Mouse (Mus musculus) regulatory T cell (primary cell): ENCODE results near the gene Oxt.

ENCODE experiments used
- in situ Hi-C: fragments of 300-600 bp; cut with MboI, MseI; formaldehyde crosslinking; loops from one replicate; pipeline ENCODE4 v1.15.1; 2025; ENCODE audit warnings: high pct_unique_total_duplicates

Oxt gene

GRCm38 (mm10) chr2:130575873-130576272, at the start of gene Oxt:
Oxt (plus strand) TSS chr2:130576173.
- in situ Hi-C loops, result loop anchor here (10.0 kb wide), 1 partner anchor 291 kb away; the partner anchor contains the start of gene Idh3b

GRCm38 (mm10) chr2:130528457-130528856, 47.5 kb upstream of the Oxt start:
- in situ Hi-C loops, result no loop called here

GRCm38 (mm10) chr2:130529290-130529689, 46.7 kb upstream of the Oxt start:
- in situ Hi-C loops, result no loop called here

GRCm38 (mm10) chr2:130529925-130530324, 46.0 kb upstream of the Oxt start:
- in situ Hi-C loops, result no loop called here

- in situ Hi-C loops, result no loop called here
Measured at GRCm38 (mm10) chr2:130532201-130532600, 43.8 kb upstream of the Oxt start.

GRCm38 (mm10) chr2:130535017-130535416, 41.0 kb upstream of the Oxt start:
- in situ Hi-C loops, result no loop called here

GRCm38 (mm10) chr2:130536890-130537289, 39.1 kb upstream of the Oxt start:
- in situ Hi-C loops, result no loop called here

GRCm38 (mm10) chr2:130538876-130539546, 37.0 kb upstream of the Oxt start:
- in situ Hi-C loops, result no loop called here

GRCm38 (mm10) chr2:130540266-130540665, 35.7 kb upstream of the Oxt start:
- in situ Hi-C loops, result no loop called here

- in situ Hi-C loops, result no loop called here
Measured at GRCm38 (mm10) chr2:130546957-130547356, 29.0 kb upstream of the Oxt start.

GRCm38 (mm10) chr2:130554841-130555240, 21.1 kb upstream of the Oxt start:
- in situ Hi-C loops, result no loop called here

GRCm38 (mm10) chr2:130556292-130556691, 19.7 kb upstream of the Oxt start:
- in situ Hi-C loops, result no loop called here

- in situ Hi-C loops, result no loop called here
Measured at GRCm38 (mm10) chr2:130557462-130557861, 18.5 kb upstream of the Oxt start.

- in situ Hi-C loops, result no loop called here
Measured at GRCm38 (mm10) chr2:130558015-130558414, 18.0 kb upstream of the Oxt start.

GRCm38 (mm10) chr2:130563212-130564055, 12.5 kb upstream of the Oxt start, which contains the start of gene Mrps26:
Mrps26 (plus strand) TSS chr2:130563742.
- in situ Hi-C loops, result loop anchor here (5.0 kb wide), 1 partner anchor 116 kb away; no protein-coding TSS in a partner anchor

GRCm38 (mm10) chr2:130564063-130564462, 11.9 kb upstream of the Oxt start:
- in situ Hi-C loops, result loop anchor here (5.0 kb wide), 1 partner anchor 117 kb away; no protein-coding TSS in a partner anchor

- in situ Hi-C loops, result loop anchor here (5.0 kb wide), 2 partner anchors 118 to 263 kb away; no protein-coding TSS in a partner anchor
Measured at GRCm38 (mm10) chr2:130564983-130565382, 11.0 kb upstream of the Oxt start.

GRCm38 (mm10) chr2:130568921-130569320, 7.1 kb upstream of the Oxt start:
- in situ Hi-C loops, result loop anchor here (5.0 kb wide), 1 partner anchor 267 kb away; no protein-coding TSS in a partner anchor

- in situ Hi-C loops, result loop anchor here (5.0 to 10.0 kb wide), 2 partner anchors 268 to 285 kb away; partner anchors contain the start of gene Idh3b
Measured at GRCm38 (mm10) chr2:130569926-130570325, 6.0 kb upstream of the Oxt start.

GRCm38 (mm10) chr2:130574960-130575359, 1.0 kb upstream of the Oxt start:
- in situ Hi-C loops, result loop anchor here (10.0 kb wide), 1 partner anchor 290 kb away; the partner anchor contains the start of gene Idh3b

- in situ Hi-C loops, result loop anchor here (10.0 kb wide), 1 partner anchor 292 kb away; the partner anchor contains the start of gene Idh3b
Measured at GRCm38 (mm10) chr2:130576564-130576963, 591 bp downstream of the Oxt start.

- in situ Hi-C loops, result loop anchor here (10.0 kb wide), 1 partner anchor 292 kb away; the partner anchor contains the start of gene Idh3b
Measured at GRCm38 (mm10) chr2:130577021-130577420, 1.0 kb downstream of the Oxt start.
